Mouse (Mus musculus) heart, adult 2 months (tissue): ENCODE results near the gene Nudt17.
"Not testable (repeated sequence)": the region's sequence is repeated elsewhere in the genome, so short reads cannot be mapped to it uniquely, and the experiment has no call there.

Experiments used
- CTCF ChIP-seq: fragments of 200-600 bp; IDR thresholded peaks from 2 replicates; pipeline ENCODE4 v1.8.1; 2022; ENCODE audit warnings: antibody characterized with exemption, mild to moderate bottlenecking, moderate library complexity
- POLR2A ChIP-seq: fragments of 200-500 bp; IDR thresholded peaks from 2 replicates; pipeline ENCODE4 v1.6.1; 2011; ENCODE audit warnings: mild to moderate bottlenecking, low read depth, low read length, control low read depth; ENCODE audit not compliant: insufficient read depth

DNA sequence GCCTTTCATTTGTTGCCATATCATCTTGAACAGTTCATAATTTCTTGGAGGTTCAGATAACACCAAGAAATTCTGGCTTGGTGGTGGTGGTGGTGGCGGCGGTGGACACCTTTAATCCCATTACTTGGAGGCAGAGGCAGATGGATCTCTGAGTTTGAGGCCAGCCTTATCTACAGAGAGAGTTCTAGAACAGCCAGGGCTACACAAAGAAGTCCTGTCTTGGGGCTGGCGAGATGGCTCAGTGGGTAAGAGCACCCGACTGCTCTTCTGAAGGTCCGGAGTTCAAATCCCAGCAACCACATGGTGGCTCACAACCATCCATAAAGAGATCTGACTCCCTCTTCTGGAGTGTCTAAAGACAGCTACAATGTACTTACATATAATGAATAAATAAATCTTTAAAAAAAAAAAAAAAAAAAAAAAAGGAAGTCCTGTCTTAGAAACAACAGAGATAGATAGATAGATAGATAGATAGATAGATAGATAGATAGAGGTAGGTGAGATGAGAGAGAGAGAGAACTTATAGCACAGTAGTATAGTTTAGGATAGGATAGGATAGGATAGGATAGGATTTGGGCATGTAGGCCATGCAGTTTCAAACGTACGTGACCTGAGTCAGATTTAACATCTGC is 42.5 kb downstream of the Nudt17 start:
- not testable (repeated sequence) for TF ChIP-seq CTCF, POLR2A
